Mouse (Mus musculus) liver, embryonic 14.5 days (tissue): Measurements from ENCODE around the gene Myo7a. TPM values are rescaled to one million over a fixed set of nuclear protein-coding genes. Genes with fewer than 3 reads are reported as not detected.

Source experiments
- ATAC-seq: fragments of 200-750 bp; cut with Nextera tagmentation; 2 replicates; pipeline ENCODE4 v1.8.0; 2017; ENCODE audit warnings: moderate number of reproducible peaks, mild to moderate bottlenecking, moderate library complexity; ENCODE audit not compliant: insufficient read depth
- DNase-seq, 3 experiments: peaks; one replicate each; pipeline ENCODE4 v3.0.0-alpha.2; 2012 to 2013; ENCODE audit warnings: low read depth in 3 of 3, low spot score in 3 of 3
- H3K27ac ChIP-seq: fragments of 300-500 bp; sonication (generic); 2 replicates; pipeline ENCODE4 v1.5.1; 2014; ENCODE audit warnings: moderate library complexity, mild to moderate bottlenecking, control low read depth, inconsistent platforms
- H3K27me3 ChIP-seq: fragments of 300-500 bp; sonication (generic); 2 replicates; pipeline ENCODE4 v1.6.1; 2014; ENCODE audit warnings: mild to moderate bottlenecking, low read length, moderate library complexity; ENCODE audit not compliant: control insufficient read depth, insufficient read depth
- H3K36me3 ChIP-seq: fragments of 300-500 bp; sonication (generic); replicated peaks from 2 replicates; pipeline ENCODE4 v1.6.1; 2014; ENCODE audit warnings: low read depth; ENCODE audit not compliant: control insufficient read depth, insufficient read depth
- H3K4me1 ChIP-seq, 2 experiments: fragments of 200-500 bp in 1 of 2; fragments of 300-500 bp in 1 of 2; sonication (generic) in 1 of 2; replicated peaks; 2 replicates each; pipeline ENCODE4 v1.6.1; 2012 to 2014; ENCODE audit warnings: antibody characterized with exemption in 1 of 2, inconsistent platforms in 1 of 2, low read length in 1 of 2; ENCODE audit not compliant: control insufficient read depth in 2 of 2, insufficient read depth in 2 of 2
- H3K4me2 ChIP-seq: fragments of 300-500 bp; sonication (generic); 2 replicates; pipeline ENCODE4 v1.6.1; 2014; ENCODE audit warnings: low read depth, mild to moderate bottlenecking, control low read depth, moderate library complexity
- H3K4me3 ChIP-seq, 2 experiments: fragments of 200-500 bp in 1 of 2; fragments of 300-500 bp in 1 of 2; sonication (generic) in 1 of 2; 2 replicates each; pipeline ENCODE4 v1.5.1; 2012 to 2014; ENCODE audit warnings: low read depth in 2 of 2, low read length in 2 of 2, mild to moderate bottlenecking in 2 of 2, control low read depth in 1 of 2, inconsistent platforms in 1 of 2, moderate library complexity in 1 of 2; ENCODE audit not compliant: insufficient read depth in 1 of 2
- H3K9ac ChIP-seq: fragments of 300-500 bp; sonication (generic); replicated peaks from 2 replicates; pipeline ENCODE4 v1.6.1; 2014; ENCODE audit warnings: mild to moderate bottlenecking, control low read depth, moderate library complexity
- H3K9me3 ChIP-seq: fragments of 300-500 bp; sonication (generic); 2 replicates; pipeline ENCODE4 v1.6.1; 2016; ENCODE audit warnings: low read length, mixed read lengths; ENCODE audit not compliant: control insufficient read depth
- CTCF ChIP-seq: IDR thresholded peaks from 2 replicates; pipeline ENCODE4 v1.5.1; 2016; ENCODE audit warnings: antibody characterized with exemption, low read depth, control low read depth
- EP300 ChIP-seq: IDR thresholded peaks from 2 replicates; pipeline ENCODE4 v1.6.1; 2016; ENCODE audit warnings: antibody characterized with exemption, low read depth
- WGBS: fragments of 180-500 bp; shearing (Covaris S2); extraction: QIAGEN DNeasy Blood & Tissue Kit; methylation state at CpG from one replicate; pipeline ENCODE4 v1.1.7; 2014; ENCODE audit not compliant: insufficient replicate concordance; 5-methylcytosine and 5-hydroxymethylcytosine counted together
- polyA plus RNA-seq, 2 experiments: library from polyadenylated mRNA; depleted of rRNA in 1 of 2; stranded (reverse) in 1 of 2; unstranded in 1 of 2; fragments of >200 nt; fragmentation: Nextera tagmentation in 1 of 2; extraction: Ambion mirVana in 1 of 2; gene quantifications; 2 replicates each; pipeline versions ENCODE4 v1.2.1 to v1.2.3; 2012 to 2014

Gene Myo7a
- polyA plus RNA-seq, 2 experiments = 6.6 to 10.4 TPM

DNA sequence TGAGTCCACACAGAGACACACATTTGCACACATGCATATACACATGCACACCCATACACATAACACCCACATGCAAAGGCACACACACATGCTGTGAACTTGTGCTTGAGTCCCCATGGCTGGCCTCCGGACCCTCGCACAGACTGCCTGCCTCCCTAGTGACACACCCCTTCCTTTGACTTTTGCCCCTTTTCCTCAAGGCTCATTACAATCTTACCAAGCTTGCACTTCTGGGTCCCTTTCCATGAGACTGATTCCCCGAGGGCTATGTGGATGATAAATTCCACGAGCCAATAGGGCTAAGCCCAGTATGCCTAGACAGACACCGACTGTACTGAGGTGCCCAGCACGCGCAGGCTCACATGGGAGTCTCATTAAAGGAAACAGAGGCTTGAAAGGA, 13.1 kb downstream of the Myo7a start:
- Histone ChIP-seq H3K4me2 (no peak overlapping the region), H3K9ac (no peak overlapping the region), H3K27ac (no peak overlapping the region), H3K4me1 (peaks cover 0 to 10% of the 10 kb centered on the region in 2 experiments; a peak in 2 of 4 replicates), H3K27me3 (peaks cover 6% of the 10 kb centered on the region), H3K4me3 (no peak overlapping the region), H3K36me3 (no peaks in the 10 kb centered on the region), H3K9me3 (no peaks in the 10 kb centered on the region)
- 72% methylated on average over 7 of the region's 7 CpGs for WGBS
- ATAC-seq (no peak), DNase-seq (no peak)
- TF ChIP-seq EP300 (no peak), CTCF (no peak)

DNA sequence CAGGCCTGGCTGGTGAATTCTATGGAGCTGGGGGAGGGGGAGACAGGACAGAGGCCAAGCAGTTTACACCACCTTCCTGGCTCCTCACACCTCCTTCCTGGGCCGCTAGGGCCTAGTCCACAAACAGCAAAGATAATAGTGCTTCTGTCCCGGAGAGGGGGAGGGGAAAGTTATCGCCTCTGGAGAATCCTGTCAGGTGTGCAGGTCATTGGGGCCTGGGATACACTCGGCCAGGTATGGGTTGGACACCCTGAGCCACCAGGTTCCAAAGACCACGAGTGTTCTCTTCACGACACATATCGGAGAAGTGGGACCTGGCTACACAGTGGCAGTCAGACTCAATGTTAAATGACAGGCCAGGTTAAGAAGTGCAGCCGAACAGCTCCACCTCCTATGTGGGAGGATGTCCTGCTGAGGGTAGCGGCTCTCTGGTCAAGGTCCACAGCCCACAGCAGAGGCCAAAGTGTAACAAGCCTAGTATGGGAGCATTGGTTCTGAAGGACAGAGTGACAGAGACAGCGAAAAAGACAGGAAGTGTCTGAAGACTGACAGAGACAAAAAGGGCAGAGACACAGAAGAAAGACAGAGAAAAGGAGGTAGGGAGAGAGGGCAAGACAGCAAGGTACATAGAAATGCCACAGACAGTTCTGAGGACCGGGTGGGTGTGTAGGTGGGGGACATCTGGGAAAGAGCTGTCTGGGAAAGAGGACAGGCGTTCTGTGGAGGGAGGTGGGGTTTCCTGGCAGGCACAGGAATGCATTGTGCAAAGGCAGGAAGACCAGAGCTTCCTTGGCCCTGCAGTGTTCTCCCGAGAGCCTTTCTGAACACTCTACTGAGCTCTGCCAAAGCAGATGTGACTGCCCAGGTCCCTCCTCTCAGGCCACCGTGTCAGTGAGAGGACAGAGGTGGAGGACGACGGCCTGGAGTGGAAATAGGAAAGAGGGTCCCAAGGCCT, 14.6 kb downstream of the Myo7a start:
- Histone ChIP-seq H3K4me3 (peak overlapping the region in 1 of 2 experiments; percentile 5; a peak in 2 of 4 replicates), H3K27ac (peak overlapping the region; percentile 50), H3K9me3 (no peaks in the 10 kb centered on the region), H3K36me3 (no peaks in the 10 kb centered on the region), H3K4me1 (peaks cover 0 to 10% of the 10 kb centered on the region in 2 experiments; a peak in 2 of 4 replicates), H3K27me3 (no peaks in the 10 kb centered on the region), H3K9ac (no peak overlapping the region), H3K4me2 (peak overlapping the region; percentile 40)
- no peak for TF ChIP-seq EP300
- peak in 1 of 3 experiments; percentile 33 for DNase-seq
- WGBS = 48% methylated on average over 16 of the region's 16 CpGs
- ATAC-seq = peak; percentile 64

GRCm38 (mm10) chr7:98103942-98104292, 15.4 kb downstream of the Myo7a start:
- DNase-seq (no peak), ATAC-seq (no peak; the same call in 1 of the 2 replicates)
- Histone ChIP-seq H3K4me1 (peaks cover 0 to 10% of the 10 kb centered on the region in 2 experiments; a peak in 2 of 4 replicates), H3K27ac (no peak overlapping the region; the same call in 1 of the 2 replicates), H3K27me3 (no peaks in the 10 kb centered on the region), H3K9ac (no peak overlapping the region), H3K36me3 (no peaks in the 10 kb centered on the region), H3K9me3 (no peaks in the 10 kb centered on the region), H3K4me2 (no peak overlapping the region), H3K4me3 (no peak overlapping the region)
- no peak for TF ChIP-seq EP300
- 63% methylated on average over 5 of the region's 5 CpGs for WGBS

- peak; percentile 41; the same call in 1 of the 2 replicates for ATAC-seq
- H3K4me3 ChIP-seq = peak overlapping the region; percentile 38 to 62
- 14% methylated on average over 24 of the region's 26 CpGs for WGBS
- peak overlapping the region; percentile 62 for H3K4me2 ChIP-seq
- TF ChIP-seq EP300 (no peak), CTCF (peak; percentile 88)
- peak overlapping the region; percentile 48; the same call in 1 of the 2 replicates for H3K9ac ChIP-seq
- DNase-seq = peak in 2 of 3 experiments; percentile 18 to 61
- H3K27ac ChIP-seq = no peak overlapping the region
- no peaks in the 10 kb centered on the region for H3K27me3 ChIP-seq
- no peaks in the 10 kb centered on the region for H3K36me3 ChIP-seq
- H3K4me1 ChIP-seq = peaks cover 0 to 10% of the 10 kb centered on the region in 2 experiments; a peak in 2 of 4 replicates
- H3K9me3 ChIP-seq = no peaks in the 10 kb centered on the region
These were observed 16.1 kb downstream of the Myo7a start for GRCm38 (mm10) chr7:98103002-98103941.
